Mouse (Mus musculus) layer of hippocampus, adult 11-12 months (tissue): ENCODE results near the gene Igsf11.

Experiments used
- DNase-seq: peaks from one replicate; pipeline ENCODE4 v3.0.0; 2022; ENCODE audit warnings: low spot score

The Igsf11 gene

DNA sequence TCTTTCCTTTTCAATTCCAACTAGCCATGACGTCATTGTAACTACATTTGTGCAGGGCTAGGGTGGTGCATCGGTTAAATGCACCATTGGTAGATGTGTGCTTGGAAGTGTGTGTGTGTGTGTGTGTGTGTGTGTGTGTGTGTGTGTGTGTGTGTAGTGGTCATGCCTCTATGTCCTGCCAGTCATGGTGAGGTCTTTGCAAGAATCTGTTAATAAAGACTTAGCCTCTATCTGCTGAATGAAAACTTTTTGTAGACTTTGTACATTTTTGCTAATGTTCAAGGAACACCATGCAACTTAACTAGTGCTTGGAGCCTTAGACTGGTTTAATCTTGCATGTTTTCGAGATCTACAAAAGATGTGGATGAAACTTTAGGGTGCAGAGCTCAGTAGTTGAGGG, 48.3 kb downstream of the Igsf11 start:
- DNase-seq = no peak

DNA sequence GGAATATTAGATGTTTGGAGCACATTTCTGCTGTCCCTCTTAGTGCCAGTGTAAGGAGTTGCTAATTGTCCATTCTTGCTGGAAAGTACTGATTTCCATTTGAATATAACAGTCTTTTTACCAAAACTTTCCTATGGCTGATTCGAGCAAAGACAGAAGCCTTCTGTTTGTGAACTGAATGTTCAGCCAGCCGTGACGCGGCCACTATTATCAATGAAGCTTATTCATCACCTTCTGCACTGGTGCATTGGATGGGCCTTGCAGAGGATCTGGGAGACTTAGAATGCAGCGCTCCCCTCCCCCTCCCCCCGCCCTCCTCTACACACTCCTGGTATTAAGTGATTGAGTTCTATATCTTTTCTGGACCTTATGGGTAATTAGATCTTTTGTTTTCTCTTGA, 48.8 kb downstream of the Igsf11 start:
- peak; percentile 85 for DNase-seq

GRCm38 (mm10) chr16:38943706-38944550, 51.5 kb downstream of the Igsf11 start:
- no peak for DNase-seq

DNA sequence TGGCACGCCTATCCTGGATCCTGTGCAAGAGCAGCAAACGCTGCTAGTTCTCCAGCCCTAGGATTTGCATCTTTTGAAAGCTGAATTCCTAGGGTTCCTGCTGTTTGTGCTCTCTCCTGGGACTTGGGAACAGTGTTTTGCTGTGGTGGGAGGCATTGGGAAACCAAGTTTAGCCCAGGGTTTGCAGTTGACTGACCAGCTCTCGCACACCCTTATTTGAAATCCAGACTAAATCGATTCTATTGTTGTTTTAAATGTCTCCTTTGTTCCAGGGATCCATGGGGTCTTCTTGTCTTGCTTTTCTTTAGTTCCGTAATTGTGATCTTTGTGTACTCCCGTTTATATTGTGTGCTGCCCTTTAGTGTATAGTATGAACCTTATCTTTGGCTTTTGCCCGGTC, 52.6 kb downstream of the Igsf11 start:
- no peak for DNase-seq

DNA sequence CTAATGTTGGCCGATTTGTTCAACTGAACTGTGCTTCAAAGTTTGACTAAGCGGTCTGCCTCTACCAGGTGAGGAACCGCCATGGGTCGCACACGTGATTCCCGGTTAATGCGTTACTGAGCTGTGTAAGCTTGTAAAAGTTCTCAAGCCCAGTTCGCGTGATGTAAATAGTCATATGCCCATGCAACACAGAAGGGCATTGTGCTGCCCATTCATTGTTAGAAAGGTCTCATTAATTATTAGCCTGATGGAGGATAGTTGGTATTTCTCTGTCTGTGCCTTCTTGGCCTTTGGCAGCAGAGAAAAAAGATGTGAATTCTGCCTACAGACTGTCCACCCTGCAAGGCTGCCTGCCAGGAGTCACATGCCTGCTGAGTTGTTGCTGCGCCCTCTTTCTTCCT, 53.1 kb downstream of the Igsf11 start:
- DNase-seq = no peak

GRCm38 (mm10) chr16:38946453-38946852, 54.0 kb downstream of the Igsf11 start:
- peak; percentile 61 for DNase-seq

GRCm38 (mm10) chr16:38947141-38947879, 54.8 kb downstream of the Igsf11 start:
- no peak for DNase-seq

- no peak for DNase-seq
Observed at GRCm38 (mm10) chr16:38948441-38948840, 56.0 kb downstream of the Igsf11 start.

GRCm38 (mm10) chr16:38952881-38953280, 60.4 kb downstream of the Igsf11 start:
- no peak for DNase-seq

DNA sequence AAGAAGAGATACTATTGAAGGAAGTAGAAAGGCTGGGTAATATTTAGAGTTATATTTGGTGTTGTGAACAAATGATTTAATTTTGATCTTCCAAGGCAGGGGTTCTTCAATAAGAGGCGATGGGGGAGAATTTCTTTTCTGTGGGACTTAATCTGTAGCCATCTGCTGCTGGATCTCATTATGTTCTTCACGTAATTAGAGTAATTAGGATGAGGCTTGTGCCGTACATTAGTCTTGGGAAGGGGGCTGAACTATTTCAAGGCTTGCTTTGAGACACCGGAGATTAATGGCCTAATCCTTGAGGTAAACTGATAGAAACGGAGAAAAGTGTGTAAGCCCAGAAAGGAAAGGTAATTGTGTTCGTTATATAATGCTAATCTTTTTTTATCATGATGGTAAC, 61.4 kb downstream of the Igsf11 start:
- DNase-seq = no peak

DNA sequence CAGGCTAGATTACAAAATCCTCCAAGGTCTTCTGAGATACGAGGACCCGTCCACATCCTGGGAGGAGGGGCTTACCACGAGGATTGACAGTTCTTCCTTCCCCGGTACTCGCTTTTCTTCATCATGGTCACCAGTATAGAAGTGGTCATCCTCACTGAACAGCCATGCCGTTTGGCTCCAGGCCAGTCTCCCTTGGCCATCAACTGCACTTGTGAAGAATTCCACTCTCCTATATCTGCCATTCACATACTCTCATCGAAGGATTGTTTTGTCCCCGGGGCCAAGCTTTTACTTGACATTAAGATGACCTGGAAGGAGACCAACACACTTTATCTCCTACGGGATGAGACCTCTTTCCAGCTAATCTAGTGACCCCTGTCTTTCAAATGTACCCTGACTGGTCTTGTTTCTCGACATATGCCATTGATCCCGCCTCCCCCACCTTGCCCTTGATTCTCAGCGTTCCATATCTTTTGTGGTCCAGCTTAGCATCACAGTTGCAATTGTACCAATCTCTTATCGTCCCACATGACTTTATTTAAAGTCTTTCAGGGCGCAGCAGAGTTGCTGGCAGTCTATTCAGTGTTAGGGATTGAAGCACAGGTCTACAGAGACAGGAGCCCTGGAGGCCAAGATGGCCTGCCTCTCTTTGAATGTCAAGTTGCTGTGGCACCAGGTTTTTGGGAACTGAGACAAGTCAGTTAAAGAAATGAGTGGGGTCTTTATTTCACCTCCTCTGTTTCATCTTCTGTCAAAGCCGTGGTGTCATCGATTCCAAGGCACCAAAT, 62.2 kb downstream of the Igsf11 start:
- DNase-seq = no peak

- DNase-seq = no peak
Observed at GRCm38 (mm10) chr16:38955296-38955695, 62.8 kb downstream of the Igsf11 start.

GRCm38 (mm10) chr16:38958801-38959200, 66.3 kb downstream of the Igsf11 start:
- DNase-seq = no peak

DNA sequence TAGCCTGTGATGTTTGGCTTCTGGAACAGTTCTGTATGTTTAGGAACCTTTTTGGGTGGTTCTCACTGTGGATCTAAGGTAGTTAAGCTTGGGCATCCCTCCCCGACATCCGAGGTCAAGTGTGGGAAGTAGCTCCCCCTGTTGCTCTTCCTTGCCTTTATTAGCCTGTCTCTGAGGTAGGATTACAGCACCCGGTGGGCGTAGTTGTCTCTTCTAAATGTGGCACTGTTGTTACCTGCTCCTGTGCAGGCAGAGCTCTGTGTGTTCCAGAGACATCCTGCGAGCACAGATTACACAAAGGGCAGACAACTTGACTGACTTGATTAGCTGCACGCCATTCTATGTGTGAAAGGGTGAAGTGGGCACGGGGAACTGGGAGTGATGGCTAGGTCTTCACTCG, 68.1 kb downstream of the Igsf11 start:
- DNase-seq = no peak

DNA sequence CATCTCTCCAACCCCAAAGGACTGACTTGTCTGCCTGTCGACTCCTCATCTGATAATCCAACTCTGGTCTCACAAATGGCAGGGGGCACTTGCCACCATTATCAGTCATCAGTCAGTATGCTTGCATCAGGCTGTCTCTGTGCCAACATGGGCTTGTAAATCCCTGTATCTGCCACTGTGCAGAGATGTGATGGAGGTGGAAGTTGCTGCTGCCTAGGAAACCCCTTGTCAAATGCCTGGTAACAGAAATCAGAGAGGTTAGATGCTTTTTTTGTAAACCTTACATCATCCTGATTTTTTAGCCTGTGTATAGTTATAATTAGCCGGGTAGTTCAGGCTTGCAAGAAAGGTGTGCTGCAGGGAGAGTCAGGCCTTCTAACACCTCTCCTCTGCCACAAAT, 69.4 kb downstream of the Igsf11 start:
- no peak for DNase-seq

DNA sequence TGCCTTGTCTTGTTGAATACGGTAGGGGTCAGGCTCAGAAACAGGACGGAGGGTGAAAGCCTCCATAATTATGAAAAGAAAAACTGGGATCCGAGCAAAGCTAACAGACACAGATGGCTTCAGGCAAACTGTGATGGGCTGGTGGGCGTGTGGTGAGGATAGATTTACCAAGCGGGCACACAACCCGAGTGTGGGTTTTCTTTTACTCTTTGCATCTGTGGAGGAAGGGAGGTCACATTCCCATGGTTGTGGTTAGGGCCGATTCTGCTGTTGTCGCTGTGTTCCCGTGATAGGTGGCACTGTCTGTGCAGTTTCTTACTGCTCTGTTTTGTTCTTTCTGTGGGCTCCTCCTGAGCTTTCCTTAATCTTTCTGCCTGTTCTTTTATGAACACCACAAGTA, 70.2 kb downstream of the Igsf11 start:
- peak; percentile 67 for DNase-seq

DNA sequence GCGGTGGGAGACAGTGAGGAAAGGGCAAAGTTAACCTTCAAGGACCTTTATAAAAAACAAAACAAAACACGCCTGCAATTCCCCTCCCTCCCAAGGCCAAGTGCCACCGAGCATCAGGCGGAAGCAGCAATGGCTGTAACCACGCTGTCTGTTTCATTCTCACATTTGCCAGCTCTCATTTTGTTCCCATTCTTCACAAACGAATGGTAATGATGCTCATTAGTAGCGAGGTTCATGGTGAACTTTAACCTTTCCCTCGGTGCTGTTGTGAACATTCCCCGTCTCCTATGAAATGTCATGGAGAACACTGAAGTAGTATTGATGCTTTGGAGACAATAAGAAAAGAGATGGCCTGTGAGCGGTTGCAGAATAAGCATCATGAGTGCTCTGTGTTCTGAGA, 74.6 kb downstream of the Igsf11 start:
- DNase-seq = no peak

GRCm38 (mm10) chr16:38976151-38976550, 83.7 kb downstream of the Igsf11 start:
- no peak for DNase-seq

DNA sequence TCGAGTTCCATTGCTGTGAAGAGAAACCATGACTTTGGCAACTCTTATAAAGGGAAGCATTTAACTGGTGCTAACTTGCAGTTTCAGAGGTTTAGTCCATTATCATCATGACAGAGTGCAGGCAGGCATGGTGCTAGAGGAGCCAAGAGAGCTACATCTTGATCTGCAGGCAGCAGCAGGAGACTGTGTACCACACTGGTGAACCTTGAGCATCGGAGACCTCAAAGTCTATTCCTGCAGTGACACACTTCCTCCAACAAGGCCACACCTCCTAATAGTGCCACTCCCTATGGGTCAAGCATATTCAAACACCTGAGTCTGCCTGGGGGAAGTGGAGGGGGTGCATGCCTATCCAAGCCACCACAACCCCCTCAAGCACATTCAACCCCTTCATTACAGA, 86.1 kb downstream of the Igsf11 start:
- DNase-seq = no peak

- no peak for DNase-seq
Observed at GRCm38 (mm10) chr16:38980546-38980945, 88.1 kb downstream of the Igsf11 start.

- no peak for DNase-seq
Observed at GRCm38 (mm10) chr16:38982051-38982450, 89.6 kb downstream of the Igsf11 start.

DNA sequence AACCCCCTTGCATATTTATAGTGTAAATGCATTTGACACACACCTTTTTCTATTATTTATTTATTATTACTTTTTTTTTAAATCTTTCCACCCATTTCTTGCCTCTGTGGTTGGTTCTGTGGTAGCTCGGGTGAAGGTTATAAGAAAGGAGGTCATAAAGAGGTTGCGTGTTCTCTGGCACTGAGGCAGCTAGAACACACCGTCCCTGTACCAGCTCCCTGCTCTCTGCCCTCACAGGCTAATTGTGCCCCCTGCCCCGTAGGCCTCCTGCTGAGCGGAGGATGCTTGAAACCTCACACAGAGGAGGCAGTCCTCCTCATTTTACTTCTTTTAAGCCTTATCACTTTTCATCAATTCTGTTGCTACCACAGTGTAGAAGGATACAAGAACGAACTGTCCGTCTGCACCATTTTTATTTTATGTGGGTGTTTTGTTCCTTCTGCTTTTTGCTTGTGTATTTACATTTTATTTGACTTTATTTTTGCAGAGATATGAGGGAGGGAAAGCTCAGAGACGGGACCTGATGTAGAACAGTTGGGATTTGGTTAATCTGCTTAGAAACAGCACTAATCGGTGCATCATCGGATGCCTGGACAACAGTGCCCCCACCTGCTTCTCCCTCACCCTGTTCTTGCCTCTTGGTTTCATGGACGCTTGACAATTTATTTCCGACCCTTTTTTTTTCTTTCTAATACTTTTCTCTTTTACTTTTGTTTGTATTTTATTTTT, 90.2 kb downstream of the Igsf11 start:
- DNase-seq = peak; percentile 54
